Mouse (Mus musculus): ENCODE measurements around the gene Grn. TPM values are rescaled to one million over a fixed set of nuclear protein-coding genes. Genes with fewer than 3 reads are reported as not detected.

The Grn gene
- polyA plus RNA-seq, 1 experiment from 2014 or later, result 103 TPM

DNA sequence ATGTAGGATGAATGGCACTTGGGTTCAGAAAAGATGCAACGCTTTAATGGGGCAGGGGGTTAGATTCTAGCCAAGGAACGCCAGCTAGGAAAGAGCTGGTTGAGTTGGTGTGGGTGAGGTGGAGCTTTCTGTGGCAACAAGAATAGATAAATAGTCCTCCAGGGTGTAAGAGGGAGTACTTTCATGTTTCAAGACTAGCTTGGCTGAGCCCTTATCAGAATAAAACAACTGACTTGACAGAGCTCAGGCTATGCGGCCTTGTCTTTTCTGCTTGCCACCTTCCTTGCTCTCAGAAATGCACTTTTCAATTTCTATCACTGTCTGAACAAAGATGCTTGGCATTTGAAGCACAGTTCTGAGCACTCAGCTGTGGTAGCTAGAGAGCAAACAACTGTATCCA is 44.9 kb downstream of the Grn start:
- 97% methylated on average over 3 of the region's 3 CpGs for WGBS
- H3K4me2 ChIP-seq (replicated peaks; ENCODE audit: low read depth, low read length), result no peak overlapping the region
- H3K9me3 ChIP-seq (ENCODE audit: control insufficient read depth, low read length), result 0 out of 2 replicates have a peak, but pooled peaks cover 3% of the 10 kb centered on the region
- no peak for ATAC-seq (ENCODE audit: low FRiP score, low TSS enrichment)
- no peak overlapping the region for H3K4me3 ChIP-seq (ENCODE audit: low read length)
- no peak overlapping the region for H3K27ac ChIP-seq (ENCODE audit: low read depth, low read length)
- peaks cover 28% of the 10 kb centered on the region for H3K36me3 ChIP-seq (ENCODE audit: control insufficient read depth, insufficient read depth, low read length)
- no peaks in the 10 kb centered on the region for H3K27me3 ChIP-seq (ENCODE audit: control insufficient read depth, insufficient read depth, low read length)
- H3K4me1 ChIP-seq (ENCODE audit: control insufficient read depth, insufficient read depth, low read length), result no peaks in the 10 kb centered on the region
- H3K9ac ChIP-seq (ENCODE audit: low read depth, low read length), result no peak overlapping the region

DNA sequence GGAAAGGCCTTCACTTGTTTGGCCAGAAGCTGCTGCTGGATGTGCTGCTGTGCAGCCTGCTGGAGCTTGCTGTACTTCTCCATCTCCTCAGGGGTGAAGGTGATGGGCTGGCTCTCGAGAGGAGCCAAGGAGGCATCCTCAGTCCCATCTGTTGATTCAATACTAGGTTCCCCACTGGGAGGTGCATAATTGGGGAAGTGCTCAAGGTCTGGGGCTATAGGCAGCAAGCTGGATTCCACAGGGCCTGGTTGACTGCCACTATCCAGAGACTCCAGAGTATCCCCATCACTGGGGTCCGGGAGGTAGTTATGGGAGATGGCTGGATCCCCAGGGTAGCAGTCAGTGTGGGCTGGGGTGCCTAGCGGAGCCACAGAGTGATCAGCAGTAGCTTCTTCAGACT is 48.6 kb downstream of the Grn start:
- no peak for ATAC-seq (ENCODE audit: low FRiP score, low TSS enrichment)
- Histone ChIP-seq H3K4me1 (ENCODE audit: control insufficient read depth, insufficient read depth, low read length) (no peaks in the 10 kb centered on the region), H3K4me3 (ENCODE audit: low read length) (no peak overlapping the region), H3K27ac (ENCODE audit: low read depth, low read length) (no peak overlapping the region), H3K9ac (ENCODE audit: low read depth, low read length) (no peak overlapping the region), H3K36me3 (ENCODE audit: control insufficient read depth, insufficient read depth, low read length) (peaks cover 53% of the 10 kb centered on the region), H3K4me2 (replicated peaks; ENCODE audit: low read depth, low read length) (no peak overlapping the region), H3K9me3 (ENCODE audit: control insufficient read depth, low read length) (0 out of 2 replicates have a peak, but pooled peaks cover 1% of the 10 kb centered on the region), H3K27me3 (ENCODE audit: control insufficient read depth, insufficient read depth, low read length) (no peaks in the 10 kb centered on the region)
- 82% methylated on average over 3 of the region's 3 CpGs for WGBS

DNA sequence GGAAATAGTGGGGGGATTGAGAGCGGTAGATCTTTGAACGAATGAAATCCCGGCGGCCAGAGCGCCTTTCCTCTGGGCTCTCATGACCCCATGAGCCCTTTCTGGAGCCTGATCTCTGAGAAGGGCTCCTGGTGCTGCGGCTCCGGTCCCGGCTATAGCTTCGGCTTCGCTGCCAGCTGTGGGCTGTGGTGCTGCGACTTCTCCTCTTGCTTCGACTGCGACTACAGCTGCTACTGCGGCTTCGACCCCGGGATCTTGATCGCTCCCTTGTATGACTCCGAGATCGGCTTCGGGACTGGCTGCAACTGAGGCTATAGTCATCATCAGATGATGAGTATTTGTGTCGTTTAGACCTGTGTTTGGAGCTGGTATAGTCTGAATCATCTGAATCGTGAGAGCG is 49.5 kb downstream of the Grn start:
- Histone ChIP-seq H3K9ac (ENCODE audit: low read depth, low read length) (no peak overlapping the region), H3K27ac (ENCODE audit: low read depth, low read length) (no peak overlapping the region), H3K27me3 (ENCODE audit: control insufficient read depth, insufficient read depth, low read length) (no peaks in the 10 kb centered on the region), H3K9me3 (ENCODE audit: control insufficient read depth, low read length) (no peaks in the 10 kb centered on the region), H3K4me1 (ENCODE audit: control insufficient read depth, insufficient read depth, low read length) (no peaks in the 10 kb centered on the region), H3K4me3 (ENCODE audit: low read length) (no peak overlapping the region), H3K36me3 (ENCODE audit: control insufficient read depth, insufficient read depth, low read length) (peaks cover 58% of the 10 kb centered on the region), H3K4me2 (replicated peaks; ENCODE audit: low read depth, low read length) (no peak overlapping the region)
- no peak for ATAC-seq (ENCODE audit: low FRiP score, low TSS enrichment)
- 96% methylated on average over 23 of the region's 23 CpGs for WGBS

DNA sequence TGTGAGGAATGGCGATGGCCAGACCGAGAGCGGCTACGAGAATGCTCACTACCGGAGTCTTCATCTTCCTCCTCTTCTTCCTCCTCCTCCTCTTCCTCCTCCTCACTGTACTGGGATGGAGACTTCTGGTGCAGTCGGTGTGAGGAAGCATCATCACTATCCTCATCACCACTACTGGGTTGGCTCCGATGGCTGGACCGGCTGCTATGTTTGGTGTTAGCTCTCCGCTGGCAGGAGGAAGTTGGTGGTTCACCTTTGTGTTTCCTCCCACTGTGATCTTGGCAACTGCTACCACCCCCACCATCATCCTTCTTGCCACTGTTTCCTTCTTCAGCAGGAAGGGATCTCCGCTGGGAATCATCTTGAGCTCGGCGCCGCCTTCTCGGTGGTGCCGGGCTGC is 50.0 kb downstream of the Grn start:
- H3K4me1 ChIP-seq (ENCODE audit: control insufficient read depth, insufficient read depth, low read length), result no peaks in the 10 kb centered on the region
- H3K36me3 ChIP-seq (ENCODE audit: control insufficient read depth, insufficient read depth, low read length), result peaks cover 63% of the 10 kb centered on the region
- no peaks in the 10 kb centered on the region for H3K9me3 ChIP-seq (ENCODE audit: control insufficient read depth, low read length)
- H3K27me3 ChIP-seq (ENCODE audit: control insufficient read depth, insufficient read depth, low read length), result no peaks in the 10 kb centered on the region
- ATAC-seq (ENCODE audit: low FRiP score, low TSS enrichment), result no peak
- H3K27ac ChIP-seq (ENCODE audit: low read depth, low read length), result no peak overlapping the region
- H3K9ac ChIP-seq (ENCODE audit: low read depth, low read length), result no peak overlapping the region
- no peak overlapping the region for H3K4me3 ChIP-seq (ENCODE audit: low read length)
- WGBS, result 96% methylated on average over 15 of the region's 15 CpGs
- no peak overlapping the region for H3K4me2 ChIP-seq (replicated peaks; ENCODE audit: low read depth, low read length)

DNA sequence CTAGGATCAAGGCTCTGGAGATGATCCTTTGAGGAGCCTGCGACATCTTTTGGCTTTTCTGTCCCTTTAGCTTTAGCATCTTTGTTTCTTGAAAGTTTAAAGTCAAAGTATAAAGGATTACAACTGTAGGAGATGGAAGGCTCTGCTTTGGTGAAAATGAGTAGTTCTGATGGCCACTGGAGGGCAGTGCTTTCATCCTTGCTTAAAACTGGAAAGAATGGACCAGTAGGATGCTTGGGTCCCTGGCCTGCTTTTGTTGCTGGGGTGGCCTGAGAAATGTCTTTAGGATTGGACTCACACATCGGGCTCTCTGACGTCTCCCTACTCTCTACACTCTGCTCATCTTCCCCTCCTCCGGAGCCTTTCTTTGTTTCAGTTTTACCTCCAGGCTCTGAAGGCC is 50.8 kb downstream of the Grn start:
- H3K4me1 ChIP-seq (ENCODE audit: control insufficient read depth, insufficient read depth, low read length), result no peaks in the 10 kb centered on the region
- H3K9ac ChIP-seq (ENCODE audit: low read depth, low read length), result no peak overlapping the region
- no peak overlapping the region for H3K4me2 ChIP-seq (replicated peaks; ENCODE audit: low read depth, low read length)
- H3K27me3 ChIP-seq (ENCODE audit: control insufficient read depth, insufficient read depth, low read length), result no peaks in the 10 kb centered on the region
- H3K36me3 ChIP-seq (ENCODE audit: control insufficient read depth, insufficient read depth, low read length), result peaks cover 70% of the 10 kb centered on the region
- ATAC-seq (ENCODE audit: low FRiP score, low TSS enrichment), result no peak
- H3K9me3 ChIP-seq (ENCODE audit: control insufficient read depth, low read length), result no peaks in the 10 kb centered on the region
- H3K27ac ChIP-seq (ENCODE audit: low read depth, low read length), result no peak overlapping the region
- no peak overlapping the region for H3K4me3 ChIP-seq (ENCODE audit: low read length)
- WGBS, result 95% methylated on average over 4 of the region's 4 CpGs

DNA sequence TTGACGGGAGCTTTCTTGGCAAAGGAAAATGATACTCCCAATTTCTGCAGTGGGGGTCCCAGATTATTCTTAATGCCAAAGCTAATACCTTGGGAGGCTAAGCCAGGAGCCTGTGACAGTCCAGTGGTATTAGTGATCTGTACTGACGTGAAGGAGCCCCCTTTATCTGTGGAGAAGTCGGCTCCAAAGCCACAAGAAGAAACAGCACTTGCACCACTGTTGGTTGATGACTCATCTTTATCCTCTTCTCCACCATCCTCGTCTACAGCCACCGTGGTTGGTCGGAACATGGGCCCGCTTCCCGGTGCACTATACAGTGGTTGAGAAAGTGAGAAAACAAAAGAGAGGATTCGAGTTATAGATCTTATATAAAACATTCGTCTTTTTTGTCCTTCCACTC is 51.7 kb downstream of the Grn start:
- Histone ChIP-seq H3K9ac (ENCODE audit: low read depth, low read length) (no peak overlapping the region), H3K4me3 (ENCODE audit: low read length) (no peak overlapping the region), H3K4me1 (ENCODE audit: control insufficient read depth, insufficient read depth, low read length) (no peaks in the 10 kb centered on the region), H3K27me3 (ENCODE audit: control insufficient read depth, insufficient read depth, low read length) (no peaks in the 10 kb centered on the region), H3K36me3 (ENCODE audit: control insufficient read depth, insufficient read depth, low read length) (peaks cover 79% of the 10 kb centered on the region), H3K27ac (ENCODE audit: low read depth, low read length) (no peak overlapping the region), H3K9me3 (ENCODE audit: control insufficient read depth, low read length) (no peaks in the 10 kb centered on the region), H3K4me2 (replicated peaks; ENCODE audit: low read depth, low read length) (no peak overlapping the region)
- ATAC-seq (ENCODE audit: low FRiP score, low TSS enrichment), result no peak
- 94% methylated on average over 10 of the region's 10 CpGs for WGBS

Small RNAs within 50 kb of the gene (microRNA-seq; reads per million reads assigned to microRNA genes)
- not detected for gene Mir6930

Other genes with a start within 250 kb of the Grn start
- 93.9 and 106 TPM in 2 replicates for gene Lsm12, start 245.0 kb upstream of the Grn start, polyA plus RNA-seq (2014; fragmentation: Nextera tagmentation; extraction: Ambion mirVana)
- 42.5 and 50.6 TPM in 2 replicates for gene G6pc3, start 240.7 kb upstream of the Grn start, polyA plus RNA-seq (2014; fragmentation: Nextera tagmentation; extraction: Ambion mirVana)
- gene Hdac5, start 200.1 kb upstream of the Grn start, polyA plus RNA-seq (2014; fragmentation: Nextera tagmentation; extraction: Ambion mirVana), result 21.6 and 29.1 TPM in 2 replicates
- gene BC030867, start 181.4 kb upstream of the Grn start, polyA plus RNA-seq (2014; fragmentation: Nextera tagmentation; extraction: Ambion mirVana), result 18.2 and 22.9 TPM in 2 replicates
- 0.09 TPM in 1 of 2 replicates, not detected in the other for gene Asb16, start 161.6 kb upstream of the Grn start, polyA plus RNA-seq (2014; fragmentation: Nextera tagmentation; extraction: Ambion mirVana)
- gene Tmub2, start 145.4 kb upstream of the Grn start, polyA plus RNA-seq (2014; fragmentation: Nextera tagmentation; extraction: Ambion mirVana), result 41.6 and 54.2 TPM in 2 replicates
- gene Atxn7l3, start 133.7 kb upstream of the Grn start, polyA plus RNA-seq (2014; fragmentation: Nextera tagmentation; extraction: Ambion mirVana), result 15.2 and 18.6 TPM in 2 replicates
- gene Ubtf, start 110.6 kb upstream of the Grn start, polyA plus RNA-seq (2014; fragmentation: Nextera tagmentation; extraction: Ambion mirVana), result 86.5 and 105 TPM in 2 replicates
- gene Slc4a1, start 64.1 kb upstream of the Grn start, polyA plus RNA-seq (2014; fragmentation: Nextera tagmentation; extraction: Ambion mirVana), result 3.0 and 3.3 TPM in 2 replicates
- gene Rundc3a, start 36.9 kb upstream of the Grn start, polyA plus RNA-seq (2014; fragmentation: Nextera tagmentation; extraction: Ambion mirVana), result 1.7 and 1.9 TPM in 2 replicates
- 224 and 274 TPM in 2 replicates for gene Slc25a39, start 22.4 kb upstream of the Grn start, polyA plus RNA-seq (2014; fragmentation: Nextera tagmentation; extraction: Ambion mirVana)
- 12.3 and 14.7 TPM in 2 replicates for gene Fam171a2, start 17.4 kb downstream of the Grn start, polyA plus RNA-seq (2014; fragmentation: Nextera tagmentation; extraction: Ambion mirVana)
- gene Itga2b, start 39.8 kb downstream of the Grn start, polyA plus RNA-seq (2014; fragmentation: Nextera tagmentation; extraction: Ambion mirVana), result 5.8 and 6.4 TPM in 2 replicates
- gene Gpatch8, start 126.1 kb downstream of the Grn start, polyA plus RNA-seq (2014; fragmentation: Nextera tagmentation; extraction: Ambion mirVana), result 37.3 and 60.6 TPM in 2 replicates
- gene Gm11627, start 149.1 kb downstream of the Grn start, polyA plus RNA-seq (2014; fragmentation: Nextera tagmentation; extraction: Ambion mirVana), result 5.7 and 8.3 TPM in 2 replicates
- gene Fzd2, start 174.1 kb downstream of the Grn start, polyA plus RNA-seq (2014; fragmentation: Nextera tagmentation; extraction: Ambion mirVana), result 41.7 and 49.7 TPM in 2 replicates
- 0.40 and 1.4 TPM in 2 replicates for gene Meioc, start 233.4 kb downstream of the Grn start, polyA plus RNA-seq (2014; fragmentation: Nextera tagmentation; extraction: Ambion mirVana)

All from kidney, embryonic 14.5 days (tissue).